Mouse (Mus musculus): ENCODE data around the gene Ppp2r1b. TPM values are rescaled to one million over a fixed set of nuclear protein-coding genes. Genes with fewer than 3 reads are reported as not detected.
"Not testable (repeated sequence)": the region's sequence is repeated elsewhere in the genome, so short reads cannot be mapped to it uniquely, and the experiment has no call there.

Ppp2r1b gene
- 19.3 to 41.0 TPM (median 25.7 TPM) in 3 replicates for total RNA-seq (2017)

DNA sequence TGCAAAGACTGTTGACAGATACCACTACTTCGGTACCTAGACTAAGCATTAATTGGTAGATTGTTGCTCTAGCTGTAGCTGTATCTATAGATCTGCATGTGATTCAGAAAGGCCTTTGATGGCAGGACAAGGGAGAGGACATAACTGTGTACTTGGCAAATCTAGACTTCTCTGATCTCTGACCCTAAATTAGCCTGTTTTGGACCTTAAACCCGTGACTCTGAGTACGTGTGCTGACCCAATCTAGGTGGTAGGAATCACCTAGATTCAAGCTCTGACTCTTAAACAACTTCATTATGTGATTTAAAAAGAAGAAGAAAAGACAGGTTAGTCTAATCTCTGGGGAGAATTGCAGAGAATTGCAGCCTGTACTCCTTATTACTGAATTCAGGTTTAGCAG is at the start of gene Ppp2r1b:
Gene Ppp2r1b (plus strand): TSS at position 221 of the 400 bp plus-strand sequence.
- no peak for ATAC-seq (replicated peaks; ENCODE audit: insufficient number of reproducible peaks, low FRiP score, low TSS enrichment, poor library complexity, severe bottlenecking)

DNA sequence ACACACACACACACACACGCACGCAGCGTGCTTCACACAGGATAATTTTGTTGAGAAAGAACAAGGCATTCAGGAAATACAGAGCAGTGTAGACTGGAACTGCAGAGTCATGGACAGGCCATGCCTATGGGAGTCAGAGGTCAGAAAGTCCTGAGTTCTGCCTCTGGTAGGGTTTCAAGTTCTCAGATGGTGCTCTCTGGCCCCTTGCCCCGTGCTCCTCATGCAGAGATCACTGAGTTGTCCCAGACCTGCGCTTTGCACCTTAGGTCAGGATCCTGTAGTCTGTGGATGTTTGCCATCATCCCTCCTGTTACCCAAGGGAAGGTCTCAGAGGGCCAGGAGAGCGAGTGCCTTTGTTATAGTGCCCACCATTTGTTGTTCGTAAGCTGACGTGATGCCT is 48.3 kb upstream of the Ppp2r1b start:
- ATAC-seq (replicated peaks; ENCODE audit: insufficient number of reproducible peaks, low FRiP score, low TSS enrichment, poor library complexity, severe bottlenecking) = no peak

DNA sequence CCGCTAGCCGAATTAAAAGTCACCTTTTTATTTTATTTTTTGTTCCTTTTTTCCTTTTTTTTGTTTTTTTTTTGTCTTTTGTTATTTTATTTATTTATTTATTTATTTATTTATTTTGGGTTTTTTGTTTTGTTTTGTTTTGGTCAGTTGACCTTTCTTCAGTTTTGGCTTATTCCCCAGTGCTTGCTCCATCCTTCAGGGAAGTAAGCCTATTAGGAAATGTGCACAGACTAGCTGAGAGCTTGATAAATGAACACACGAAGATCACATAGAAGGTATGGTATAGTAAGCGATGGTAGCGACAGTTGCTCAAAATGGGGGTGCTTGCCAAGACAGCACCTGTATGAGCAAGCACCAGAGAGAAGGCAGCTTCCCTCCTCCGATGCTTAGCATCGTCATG is 47.5 kb upstream of the Ppp2r1b start:
- ATAC-seq (replicated peaks; ENCODE audit: insufficient number of reproducible peaks, low FRiP score, low TSS enrichment, poor library complexity, severe bottlenecking) = no peak

DNA sequence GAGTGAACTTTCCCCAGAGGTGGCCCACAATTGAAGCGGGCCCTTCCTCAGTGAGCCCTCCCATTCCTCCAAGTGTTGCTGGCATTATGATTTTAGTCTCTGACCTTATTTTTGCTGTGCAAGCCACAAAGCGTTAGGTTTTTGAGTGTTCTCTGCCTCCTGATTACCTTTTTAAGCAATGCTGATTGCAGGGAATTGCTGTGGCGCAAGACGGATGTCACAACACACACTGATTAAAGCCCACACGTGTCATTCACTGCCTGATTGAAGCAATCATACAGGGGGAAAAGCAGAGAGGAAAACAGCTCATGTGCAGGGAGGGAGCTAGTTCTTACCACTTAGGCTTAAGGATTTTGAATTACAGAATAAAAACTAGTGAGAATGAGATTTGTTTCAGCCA is 46.7 kb upstream of the Ppp2r1b start:
- no peak for ATAC-seq (replicated peaks; ENCODE audit: insufficient number of reproducible peaks, low FRiP score, low TSS enrichment, poor library complexity, severe bottlenecking)

DNA sequence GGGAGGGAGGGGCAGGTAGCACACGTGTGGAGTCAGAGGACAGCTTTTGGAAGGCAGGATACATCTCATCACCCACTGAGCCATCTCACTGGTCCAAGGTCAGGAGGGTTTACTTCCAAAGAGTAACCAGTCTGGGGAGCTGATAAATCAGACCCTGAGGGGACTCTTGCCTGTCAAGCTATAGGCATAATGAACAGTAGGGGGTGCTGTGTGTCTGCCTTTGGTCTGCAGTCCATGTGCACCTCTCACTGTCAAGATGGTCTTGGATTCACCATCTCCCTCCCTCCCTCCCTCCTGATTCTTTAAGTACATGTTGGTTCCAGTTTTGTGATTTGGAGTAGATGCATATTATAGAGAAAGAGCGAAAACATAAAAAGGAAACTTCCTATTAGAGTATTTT is 44.1 kb upstream of the Ppp2r1b start:
- no peak for ATAC-seq (replicated peaks; ENCODE audit: insufficient number of reproducible peaks, low FRiP score, low TSS enrichment, poor library complexity, severe bottlenecking)

DNA sequence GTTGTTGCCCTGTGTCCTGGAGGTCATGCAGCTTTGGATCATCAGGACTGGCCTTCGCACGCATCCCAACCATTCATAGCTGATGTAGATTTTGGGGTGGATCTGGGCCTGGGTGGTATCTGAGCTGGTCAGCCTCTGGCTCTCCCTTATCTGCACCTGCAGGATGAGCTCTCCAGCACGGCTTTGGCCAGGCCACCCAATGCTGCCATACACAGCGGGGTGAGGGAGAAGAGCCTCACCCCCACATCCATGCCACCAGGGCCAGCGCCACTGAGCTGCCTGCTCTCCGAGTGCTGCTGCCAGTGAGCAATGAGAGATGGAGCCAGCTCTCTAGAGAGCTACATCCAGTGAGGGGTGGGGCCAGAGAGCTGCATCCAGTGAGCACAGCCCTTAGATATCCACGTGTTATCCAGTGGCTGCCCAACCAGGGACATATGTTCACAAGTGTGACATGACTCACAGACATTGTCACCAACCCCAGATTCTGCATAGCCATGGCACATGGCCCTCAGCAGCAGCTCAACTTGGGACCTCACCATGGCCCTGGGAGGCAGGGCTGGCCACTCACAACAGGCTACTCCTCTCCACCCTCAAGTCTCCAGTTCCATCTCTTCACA is 41.9 kb upstream of the Ppp2r1b start:
- ATAC-seq (replicated peaks; ENCODE audit: insufficient number of reproducible peaks, low FRiP score, low TSS enrichment, poor library complexity, severe bottlenecking) = no peak

DNA sequence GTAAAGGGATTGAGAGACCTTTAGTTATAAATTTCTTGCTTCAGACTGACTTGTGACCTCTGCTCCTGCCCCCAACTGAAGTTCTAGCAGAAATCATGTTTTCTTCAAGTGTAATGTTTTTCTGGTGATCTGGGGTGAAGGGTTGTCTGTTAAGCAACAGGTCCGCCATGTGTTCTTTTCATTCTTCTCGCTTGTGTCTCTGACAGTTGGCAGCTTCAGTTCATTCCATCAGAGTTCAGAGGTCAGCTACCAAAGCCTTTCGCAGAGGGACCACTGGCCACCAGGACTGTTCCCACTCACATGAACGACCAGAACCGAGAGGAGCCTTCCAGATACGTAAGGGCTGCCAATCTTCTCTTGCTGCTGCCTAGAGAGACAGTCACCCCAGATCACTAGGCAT is 36.6 kb upstream of the Ppp2r1b start:
- no peak for ATAC-seq (replicated peaks; ENCODE audit: insufficient number of reproducible peaks, low FRiP score, low TSS enrichment, poor library complexity, severe bottlenecking)

DNA sequence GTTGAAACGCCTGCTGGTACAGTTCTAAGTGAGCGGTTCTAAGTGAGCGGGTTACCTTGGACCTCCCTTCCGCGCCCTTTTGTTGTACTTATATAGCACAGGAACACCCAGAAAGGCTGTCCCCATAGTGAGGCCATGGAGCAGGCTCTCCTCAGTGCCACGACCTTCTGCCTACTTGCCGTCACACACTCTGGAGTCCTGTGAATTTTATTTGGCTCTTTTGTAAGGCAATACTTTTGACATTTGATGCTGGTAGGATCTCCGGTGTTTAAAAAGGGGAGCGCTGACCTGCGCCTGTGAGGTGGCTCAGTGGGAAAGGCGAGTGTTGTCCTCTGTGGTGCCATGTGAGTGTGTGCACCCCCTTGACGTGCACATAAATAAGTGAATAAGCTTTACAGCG is 36.0 kb upstream of the Ppp2r1b start:
- no peak for ATAC-seq (replicated peaks; ENCODE audit: insufficient number of reproducible peaks, low FRiP score, low TSS enrichment, poor library complexity, severe bottlenecking)

DNA sequence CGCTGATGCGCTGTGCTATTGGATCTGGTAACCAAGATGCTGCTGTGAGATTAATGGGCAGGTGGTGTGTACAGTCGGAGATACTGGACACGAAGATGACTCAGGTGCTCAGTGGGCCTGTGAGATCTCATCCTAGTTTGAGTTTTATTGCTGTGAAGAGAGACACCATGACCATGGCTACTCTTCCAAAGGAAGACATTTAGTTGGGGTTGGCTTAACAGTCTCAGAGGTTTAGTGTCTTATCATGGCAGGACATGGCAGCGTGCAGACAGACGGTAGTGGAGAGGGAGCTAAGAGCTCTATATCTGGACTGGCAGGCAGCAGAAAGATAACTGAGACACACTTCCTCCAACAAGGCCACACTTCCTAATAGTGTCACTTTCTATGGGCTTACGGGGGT is 33.9 kb upstream of the Ppp2r1b start:
- no peak for ATAC-seq (replicated peaks; ENCODE audit: insufficient number of reproducible peaks, low FRiP score, low TSS enrichment, poor library complexity, severe bottlenecking)

DNA sequence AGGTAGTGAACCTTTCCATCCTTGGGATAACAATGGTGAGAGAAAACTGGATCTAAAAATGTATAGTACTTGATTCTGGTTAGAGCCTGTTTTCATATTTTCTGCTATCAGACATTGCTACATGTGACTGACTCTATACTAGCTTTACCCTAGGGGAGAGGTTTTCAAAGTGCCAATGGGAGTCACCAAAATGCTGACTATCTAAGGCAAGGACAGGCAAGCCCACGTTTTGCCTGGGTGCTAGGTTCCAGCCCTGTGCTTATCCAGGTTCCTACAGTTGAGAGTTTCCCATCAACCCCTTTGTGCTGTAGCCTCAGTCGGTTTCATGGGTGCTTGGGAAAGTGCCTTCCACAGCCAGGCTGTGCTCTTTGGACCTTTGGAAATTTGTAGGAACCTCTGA is 33.4 kb upstream of the Ppp2r1b start:
- no peak for ATAC-seq (replicated peaks; ENCODE audit: insufficient number of reproducible peaks, low FRiP score, low TSS enrichment, poor library complexity, severe bottlenecking)

DNA sequence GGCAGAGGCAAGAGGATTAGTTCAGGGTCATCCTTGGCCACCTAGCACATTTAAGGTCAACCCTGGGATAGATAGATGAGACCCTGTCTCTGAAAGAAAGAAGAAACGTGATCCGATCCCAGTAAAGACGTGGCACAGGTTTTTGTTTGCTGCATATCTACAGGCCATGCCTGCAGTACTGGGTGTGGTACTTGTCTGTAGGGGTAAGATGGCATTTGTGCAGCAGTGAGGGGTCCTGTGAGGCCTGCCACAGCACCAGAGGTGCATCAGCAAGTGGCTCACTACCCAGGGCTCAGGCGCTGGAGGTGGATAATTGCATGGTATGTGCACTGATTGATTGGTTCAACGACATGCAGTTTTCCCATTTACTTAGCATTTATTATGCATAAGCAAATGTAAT is 31.3 kb upstream of the Ppp2r1b start:
- no peak for ATAC-seq (replicated peaks; ENCODE audit: insufficient number of reproducible peaks, low FRiP score, low TSS enrichment, poor library complexity, severe bottlenecking)

DNA sequence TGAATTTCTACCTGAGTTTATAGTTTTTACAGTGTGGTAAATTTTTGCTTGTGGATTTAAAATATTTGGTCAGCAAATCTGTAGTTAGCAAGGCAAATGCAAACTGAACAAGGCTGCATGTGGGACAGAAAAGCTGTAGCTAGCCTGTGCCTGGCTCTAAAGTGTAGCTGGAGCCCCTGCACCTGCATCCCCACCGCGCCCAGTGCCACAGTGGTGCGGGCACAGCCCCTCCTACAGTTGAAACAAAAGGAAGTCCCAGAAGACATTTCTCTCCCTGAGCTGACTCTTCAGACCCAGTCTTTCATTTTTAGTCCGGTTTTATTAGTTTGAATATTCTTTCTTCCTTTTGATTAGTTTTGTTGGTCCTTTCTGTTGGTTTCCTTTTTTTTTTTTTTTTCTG is 29.4 kb upstream of the Ppp2r1b start:
- ATAC-seq (replicated peaks; ENCODE audit: insufficient number of reproducible peaks, low FRiP score, low TSS enrichment, poor library complexity, severe bottlenecking) = no peak

DNA sequence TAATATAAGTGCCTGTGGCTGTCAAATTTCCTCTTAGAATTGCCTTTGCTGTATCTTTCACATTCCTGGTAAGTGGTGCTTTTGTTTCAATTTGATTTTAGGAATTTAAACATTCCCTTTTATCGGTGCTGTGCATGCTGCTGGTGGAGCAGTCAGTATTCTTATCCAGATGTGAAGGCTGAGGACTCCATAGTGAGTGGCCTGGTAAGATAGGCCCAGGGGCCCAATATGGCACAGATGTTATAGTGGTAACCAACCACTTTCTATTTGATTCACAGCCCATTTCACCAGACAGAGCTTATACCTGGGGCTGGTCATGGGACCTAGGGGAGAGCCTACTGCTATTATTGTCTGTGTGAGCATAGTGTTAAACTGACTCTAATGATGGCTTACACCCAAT is 28.6 kb upstream of the Ppp2r1b start:
- no peak for ATAC-seq (replicated peaks; ENCODE audit: insufficient number of reproducible peaks, low FRiP score, low TSS enrichment, poor library complexity, severe bottlenecking)

DNA sequence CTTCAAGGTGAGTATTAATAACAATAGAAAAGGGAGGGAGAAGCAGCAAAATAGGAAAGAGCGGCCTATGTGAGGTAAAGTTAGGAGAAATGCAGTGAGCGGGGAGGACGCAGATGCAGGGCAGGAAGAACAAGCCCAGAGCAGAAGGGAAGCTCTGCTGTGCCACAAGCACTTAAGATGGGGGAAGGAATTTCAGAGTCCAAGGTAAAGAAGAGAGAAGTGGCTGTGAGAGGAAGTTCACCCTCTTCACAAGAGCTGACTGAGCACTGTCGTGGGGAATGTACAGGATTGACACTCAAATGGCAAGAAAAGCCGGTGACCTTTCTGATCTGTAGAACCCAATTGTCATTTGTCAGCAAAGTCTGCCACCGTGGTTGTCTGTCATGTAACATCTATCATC is 27.1 kb upstream of the Ppp2r1b start:
- ATAC-seq (replicated peaks; ENCODE audit: insufficient number of reproducible peaks, low FRiP score, low TSS enrichment, poor library complexity, severe bottlenecking) = no peak

DNA sequence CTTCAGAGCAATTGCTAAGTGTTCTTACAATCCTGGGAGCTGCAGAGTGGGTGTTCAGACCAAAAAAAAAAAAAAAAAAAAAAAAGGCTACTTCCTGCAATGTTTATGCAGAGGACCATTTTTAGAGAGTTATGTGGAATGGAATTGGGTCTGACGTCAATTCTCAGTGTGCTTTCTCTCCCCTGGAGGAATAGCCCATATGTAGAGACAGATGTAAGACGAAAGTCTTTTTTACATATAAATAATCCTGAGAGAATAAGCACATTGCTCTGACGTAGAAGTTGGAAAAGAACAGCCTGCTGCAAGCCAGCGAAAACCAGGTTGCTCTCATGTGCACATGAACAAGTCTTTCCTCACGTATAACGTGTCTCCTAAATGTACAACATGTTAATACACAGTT is 25.4 kb upstream of the Ppp2r1b start:
- ATAC-seq (replicated peaks; ENCODE audit: insufficient number of reproducible peaks, low FRiP score, low TSS enrichment, poor library complexity, severe bottlenecking) = no peak

DNA sequence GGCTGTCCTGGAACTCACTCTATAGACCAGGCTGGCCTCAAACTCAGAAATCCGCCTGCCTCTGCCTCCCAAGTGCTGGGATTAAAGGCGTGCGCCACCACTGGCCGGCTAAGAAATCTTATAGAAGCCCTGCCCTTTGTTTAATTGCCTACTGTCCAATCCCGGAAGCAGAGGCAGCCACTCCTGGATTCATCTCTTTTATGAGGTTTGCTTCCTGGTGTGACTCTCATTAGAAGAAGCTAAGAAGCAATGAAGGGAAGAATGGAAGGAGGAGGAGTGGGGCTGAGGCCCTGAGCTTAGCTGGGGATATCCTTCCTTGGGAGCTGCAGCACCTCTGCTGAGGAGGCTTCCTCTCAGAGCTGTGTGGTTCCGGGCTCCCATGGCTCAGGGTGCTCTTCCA is 23.4 kb upstream of the Ppp2r1b start:
- ATAC-seq (replicated peaks; ENCODE audit: insufficient number of reproducible peaks, low FRiP score, low TSS enrichment, poor library complexity, severe bottlenecking) = no peak

DNA sequence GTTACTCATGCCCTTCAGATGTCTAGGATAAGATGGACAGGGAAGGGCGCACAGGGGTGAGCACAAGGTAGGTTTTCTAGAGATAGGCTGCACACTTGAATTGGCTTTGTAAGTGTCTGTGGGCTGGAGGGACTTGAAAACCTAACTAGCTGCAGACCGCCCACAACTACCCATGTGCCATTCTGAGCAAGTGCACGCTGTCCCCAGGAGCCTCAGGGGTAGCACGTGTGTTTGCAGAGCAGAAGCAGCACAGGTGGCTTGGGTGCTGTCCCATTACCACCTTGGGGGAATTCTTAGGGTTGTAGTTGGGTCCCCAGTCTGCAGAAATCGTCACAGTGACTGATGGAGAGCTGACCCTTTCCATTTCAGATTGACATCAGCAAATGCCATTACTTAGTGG is 22.9 kb upstream of the Ppp2r1b start:
- no peak for ATAC-seq (replicated peaks; ENCODE audit: insufficient number of reproducible peaks, low FRiP score, low TSS enrichment, poor library complexity, severe bottlenecking)

DNA sequence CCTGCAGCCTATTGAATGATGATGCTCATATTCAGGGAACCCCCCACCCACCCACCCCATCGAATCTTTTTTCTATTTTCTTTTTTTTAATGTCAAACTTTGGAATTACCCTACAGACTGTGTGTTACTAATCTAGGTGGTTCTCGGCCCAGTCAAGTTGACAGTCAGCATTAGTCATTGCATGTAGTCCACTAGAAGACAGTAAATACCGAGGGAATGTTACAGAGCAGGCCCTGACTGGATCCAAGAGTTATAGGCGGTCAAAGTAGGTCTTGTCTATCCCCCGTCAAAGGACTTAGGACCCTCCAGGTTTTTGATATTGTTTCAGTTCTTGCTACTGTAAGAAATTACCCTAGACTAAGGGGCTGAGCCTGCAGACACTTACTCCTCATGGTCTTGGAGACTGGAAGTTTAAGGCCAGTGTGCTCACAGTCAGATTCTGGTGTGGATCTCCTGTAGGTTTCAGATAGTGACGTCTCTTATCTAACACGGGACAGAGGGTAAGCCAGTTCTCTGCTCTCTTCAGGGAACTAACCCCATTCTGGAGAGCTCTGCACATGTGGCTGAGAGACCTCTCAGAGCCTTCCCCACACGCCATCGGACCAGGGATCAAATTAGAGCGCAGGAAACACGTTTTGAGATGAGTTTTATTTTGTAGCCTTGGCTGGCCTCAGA is 21.2 kb upstream of the Ppp2r1b start:
- ATAC-seq (replicated peaks; ENCODE audit: insufficient number of reproducible peaks, low FRiP score, low TSS enrichment, poor library complexity, severe bottlenecking) = no peak

DNA sequence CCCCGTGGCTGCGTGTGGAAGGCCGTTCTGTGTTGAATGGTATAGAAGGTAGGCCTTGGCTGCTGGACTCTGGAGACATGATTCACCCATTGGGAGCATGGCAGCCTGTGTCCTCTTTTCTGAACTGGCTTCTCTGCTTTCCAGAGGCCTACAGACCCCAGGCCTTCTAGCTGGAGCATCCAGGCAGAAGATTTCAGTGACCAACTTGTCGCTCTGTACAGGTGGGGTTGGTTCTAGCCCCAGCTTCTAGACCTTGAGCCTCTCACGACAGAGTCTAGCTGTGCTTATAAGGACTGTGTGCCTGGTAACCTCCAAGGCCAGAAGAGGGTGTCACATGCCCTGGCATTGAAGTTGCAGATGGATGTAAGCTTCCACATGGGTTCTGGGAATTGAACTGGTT is 13.6 kb upstream of the Ppp2r1b start:
- ATAC-seq (replicated peaks; ENCODE audit: insufficient number of reproducible peaks, low FRiP score, low TSS enrichment, poor library complexity, severe bottlenecking) = no peak

DNA sequence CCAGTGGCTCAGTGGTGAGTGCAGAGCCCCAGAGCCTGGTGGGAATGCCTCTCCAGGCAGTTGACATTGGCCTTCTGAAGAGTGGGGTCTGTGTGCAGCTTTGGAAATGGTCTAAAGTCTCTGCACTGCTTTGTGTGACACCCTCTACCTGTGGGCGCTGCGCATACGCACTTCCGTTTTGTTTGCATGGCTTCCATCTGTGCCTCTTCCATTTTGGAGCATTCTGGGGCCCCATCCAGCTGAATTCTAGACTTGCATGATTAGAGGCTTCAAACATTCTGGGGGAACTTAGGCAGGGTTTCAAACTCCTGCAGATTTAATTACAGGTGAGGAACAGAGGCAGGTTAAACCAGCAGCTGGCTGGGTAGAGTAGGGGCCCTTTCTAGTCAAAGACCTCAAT is 12.9 kb upstream of the Ppp2r1b start:
- ATAC-seq (replicated peaks; ENCODE audit: insufficient number of reproducible peaks, low FRiP score, low TSS enrichment, poor library complexity, severe bottlenecking) = no peak

DNA sequence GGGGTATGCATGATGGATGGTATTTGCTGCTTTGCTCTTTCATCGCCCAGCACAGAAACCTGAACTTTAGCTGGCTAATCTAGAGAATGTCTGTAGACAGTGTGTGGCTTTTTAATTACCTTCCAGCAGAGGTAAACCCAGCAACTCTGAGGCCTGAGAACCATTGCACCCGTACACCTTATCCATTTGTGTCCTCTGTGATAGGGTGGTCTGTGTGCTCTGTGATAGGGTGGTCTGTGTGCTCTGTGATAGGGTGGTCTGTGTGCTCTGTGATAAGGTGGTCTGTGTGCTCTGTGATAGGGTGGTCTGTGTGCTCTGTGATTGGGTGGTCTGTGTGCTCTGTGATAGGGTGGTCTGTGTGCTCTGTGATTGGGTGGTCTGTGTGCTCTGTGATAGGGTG is 12.5 kb upstream of the Ppp2r1b start:
- not testable (repeated sequence) for ATAC-seq (replicated peaks; ENCODE audit: insufficient number of reproducible peaks, low FRiP score, low TSS enrichment, poor library complexity, severe bottlenecking)

Data from monocyte, adult 5-6 weeks (primary cell).